Mouse (Mus musculus): ENCODE results near the gene Fli1. TPM values are rescaled to one million over a fixed set of nuclear protein-coding genes. Genes with fewer than 3 reads are reported as not detected.
A peak's percentile ranks its signal among the peaks of the same experiment; 100 is the strongest.

Gene Fli1
- total RNA-seq, 2 experiments from 2014 or later, result 26.4 to 28.2 TPM

DNA sequence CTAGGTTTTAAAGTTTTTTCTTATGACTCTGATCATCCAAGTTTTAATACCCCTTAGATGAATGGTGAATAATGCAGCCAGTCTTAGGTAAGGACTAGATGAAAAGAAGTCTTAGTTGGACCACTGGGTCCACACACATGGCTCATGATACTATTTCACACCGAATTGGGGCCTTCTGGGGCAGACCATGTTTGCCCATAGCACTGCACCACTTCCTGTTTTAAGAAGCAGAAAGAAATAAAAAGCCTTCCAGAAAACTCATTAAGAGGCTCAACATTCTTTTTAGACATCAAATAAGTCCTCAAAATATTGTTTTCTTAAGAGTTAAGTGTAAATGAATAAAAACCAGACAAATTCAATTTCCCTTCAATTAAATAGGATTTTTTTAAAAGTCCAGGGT lies 11.7 kb downstream of the Fli1 start:
- no peak for DNase-seq (ENCODE audit: low spot score)
- intact Hi-C loops (cut with DNase I), result no loop called here

DNA sequence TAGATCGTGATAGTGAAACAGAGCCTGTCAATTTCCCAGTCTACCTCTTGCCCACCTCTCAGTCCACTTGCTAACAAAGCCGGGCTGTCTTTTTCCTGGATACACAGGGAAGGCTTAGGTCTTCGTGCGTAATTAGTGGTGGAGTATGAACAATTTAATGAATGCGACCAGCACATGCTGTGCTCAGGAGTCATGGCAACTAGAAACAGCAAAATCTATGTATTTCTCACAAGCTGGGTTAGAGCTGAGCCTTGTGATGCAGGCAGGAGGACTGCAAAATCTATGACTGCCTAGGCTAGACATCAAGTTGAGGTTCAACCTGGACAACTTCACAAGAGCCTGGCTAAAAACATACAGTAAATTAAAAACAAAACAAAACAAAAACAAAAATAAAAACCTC lies 12.5 kb downstream of the Fli1 start:
- DNase-seq (ENCODE audit: low spot score), result no peak
- intact Hi-C loops (cut with DNase I), result no loop called here

DNA sequence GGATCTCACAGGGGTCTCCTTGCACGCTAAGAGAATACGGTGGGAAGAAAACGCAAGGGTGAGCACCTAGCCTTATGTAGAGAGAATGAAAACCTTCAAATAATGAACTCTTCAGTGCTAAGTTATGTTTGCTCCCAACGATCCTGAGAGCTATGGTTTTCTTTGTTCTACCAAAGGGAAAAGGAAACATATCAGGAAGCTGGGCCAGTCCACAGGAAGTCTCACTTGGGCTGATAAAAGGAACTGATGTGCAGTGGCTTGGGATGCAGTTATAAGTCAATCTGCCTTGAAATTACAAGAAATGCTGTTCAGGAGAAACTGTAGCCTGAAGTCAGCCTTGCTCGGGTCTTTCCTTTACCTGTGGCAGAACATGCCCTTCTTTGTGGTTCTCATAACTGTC lies 13.1 kb downstream of the Fli1 start:
- intact Hi-C loops (cut with DNase I), result no loop called here
- DNase-seq (ENCODE audit: low spot score), result no peak

GRCm38 (mm10) chr9:32527329-32527728 lies 15.3 kb downstream of the Fli1 start:
- DNase-seq (ENCODE audit: low spot score), result no peak
- intact Hi-C loops (cut with DNase I), result no loop called here

DNA sequence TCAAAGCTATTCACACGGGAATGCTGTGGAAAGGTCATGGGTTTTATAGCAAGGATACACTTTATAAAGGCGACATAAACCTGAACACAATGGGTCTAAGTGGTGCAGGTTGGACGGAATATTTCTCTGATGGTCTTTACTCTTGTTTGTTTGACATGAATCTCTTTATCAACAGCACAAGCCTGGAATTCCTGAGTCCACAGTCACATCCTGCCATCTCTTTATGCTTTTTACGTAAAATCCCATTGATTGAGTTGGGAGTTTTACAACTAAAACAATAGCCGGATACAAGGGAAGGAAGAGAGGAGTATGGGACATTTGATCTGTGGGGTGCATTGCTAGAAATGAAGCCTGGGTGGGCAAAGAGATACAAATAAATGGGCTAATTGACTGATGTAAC lies 16.9 kb downstream of the Fli1 start:
- no peak for DNase-seq (ENCODE audit: low spot score)
- intact Hi-C loops (cut with DNase I), result no loop called here

GRCm38 (mm10) chr9:32522536-32523245 lies 20.0 kb downstream of the Fli1 start:
- no peak for DNase-seq (ENCODE audit: low spot score)
- intact Hi-C loops (cut with DNase I), result no loop called here

DNA sequence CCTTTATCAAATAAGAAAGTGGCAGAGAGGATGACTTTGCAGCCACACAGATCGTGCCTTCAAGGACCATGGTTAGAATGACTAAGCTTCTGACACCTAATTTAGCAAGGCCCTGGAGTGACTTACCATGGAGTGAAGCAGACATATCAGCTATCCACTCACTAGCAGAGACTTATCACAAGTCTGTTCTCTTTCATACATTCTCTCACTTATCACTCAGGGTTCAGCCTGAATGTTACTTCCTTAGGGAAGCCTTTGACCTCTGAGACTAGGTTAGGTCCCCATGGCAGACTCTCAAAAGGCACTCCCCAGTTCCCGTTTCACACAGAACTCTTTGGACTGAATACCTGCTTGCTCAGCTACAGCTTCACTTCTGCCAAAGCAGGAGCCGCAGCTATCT lies 21.3 kb downstream of the Fli1 start:
- intact Hi-C loops (cut with DNase I), result no loop called here
- no peak for DNase-seq (ENCODE audit: low spot score)

- DNase-seq (ENCODE audit: low spot score), result no peak
- intact Hi-C loops (cut with DNase I), result no loop called here
Observed at GRCm38 (mm10) chr9:32520821-32521220, 21.8 kb downstream of the Fli1 start.

GRCm38 (mm10) chr9:32519101-32520051 lies 23.3 kb downstream of the Fli1 start:
- peak; percentile 36 for DNase-seq (ENCODE audit: low spot score)
- intact Hi-C loops (cut with DNase I), result loop anchor here (1.0 to 2.0 kb wide), 2 partner anchors 15 to 22 kb away; no protein-coding TSS in a partner anchor

GRCm38 (mm10) chr9:32518351-32519075 lies 24.1 kb downstream of the Fli1 start:
- intact Hi-C loops (cut with DNase I), result loop anchor here (1.0 to 2.0 kb wide), 2 partner anchors 14 to 23 kb away; no protein-coding TSS in a partner anchor
- no peak for DNase-seq (ENCODE audit: low spot score)

GRCm38 (mm10) chr9:32516691-32517090 lies 26.0 kb downstream of the Fli1 start:
- intact Hi-C loops (cut with DNase I), result no loop called here
- DNase-seq (ENCODE audit: low spot score), result peak; percentile 29

- DNase-seq (ENCODE audit: low spot score), result no peak
- intact Hi-C loops (cut with DNase I), result no loop called here
Observed at GRCm38 (mm10) chr9:32515894-32516686, 26.6 kb downstream of the Fli1 start.

DNA sequence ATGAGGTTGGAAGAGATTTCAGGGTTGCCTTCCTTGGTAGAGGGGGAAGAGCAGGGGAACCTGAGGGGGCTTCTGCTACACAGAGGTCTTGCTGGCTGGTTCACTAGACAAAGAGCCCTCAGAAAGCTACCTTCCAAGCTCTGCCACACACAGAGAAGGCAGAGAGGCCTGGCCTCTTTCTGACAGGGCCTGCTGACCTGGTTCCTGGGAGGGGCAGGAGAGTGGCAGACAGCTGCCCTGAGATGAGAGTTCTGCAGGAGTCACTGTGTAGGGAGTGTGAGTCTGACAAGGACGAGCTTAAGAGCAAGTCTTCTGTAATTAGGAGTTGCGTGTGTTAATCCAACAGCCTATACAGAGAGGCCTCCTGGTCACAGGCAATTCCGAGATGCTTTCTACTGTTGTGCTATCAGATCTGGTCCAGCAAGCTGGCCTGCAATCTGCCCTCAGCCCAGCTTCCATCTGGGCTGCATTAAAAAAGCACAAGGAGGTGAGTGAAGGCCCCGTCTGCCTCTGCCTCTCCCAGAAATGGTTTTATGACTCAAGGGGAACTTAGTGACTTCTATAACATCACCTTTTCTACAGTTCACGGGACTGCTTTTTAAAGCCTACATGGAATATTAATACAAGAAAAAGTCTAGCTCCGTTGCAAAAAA lies 28.1 kb downstream of the Fli1 start:
- intact Hi-C loops (cut with DNase I), result no loop called here
- no peak for DNase-seq (ENCODE audit: low spot score)

DNA sequence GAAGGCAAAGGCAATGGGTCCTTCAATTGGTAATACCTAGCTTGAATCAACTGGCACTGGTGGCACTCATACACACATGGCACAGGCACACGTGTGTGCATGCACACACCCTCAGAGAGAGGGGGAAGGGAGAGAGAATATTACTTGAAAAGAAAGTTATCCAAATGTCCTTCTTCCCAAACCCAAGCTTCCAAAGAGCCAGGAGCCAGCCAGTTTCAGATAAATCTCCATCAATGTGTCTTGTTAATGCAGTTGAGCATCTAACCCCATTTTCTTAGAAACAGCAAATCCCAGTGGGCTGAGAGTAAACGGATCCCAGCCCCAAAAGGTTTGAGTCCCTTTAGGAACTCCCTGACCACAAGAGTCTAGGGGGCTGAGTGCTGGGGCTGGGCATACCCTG lies 29.2 kb downstream of the Fli1 start:
- no peak for DNase-seq (ENCODE audit: low spot score)

GRCm38 (mm10) chr9:32510454-32511263 lies 32.0 kb downstream of the Fli1 start:
- intact Hi-C loops (cut with DNase I), result no loop called here
- no peak for DNase-seq (ENCODE audit: low spot score)

More for the DNA sequence above, 29.2 kb downstream of the Fli1 start:
- intact Hi-C loops (cut with DNase I), result no loop called here

DNA sequence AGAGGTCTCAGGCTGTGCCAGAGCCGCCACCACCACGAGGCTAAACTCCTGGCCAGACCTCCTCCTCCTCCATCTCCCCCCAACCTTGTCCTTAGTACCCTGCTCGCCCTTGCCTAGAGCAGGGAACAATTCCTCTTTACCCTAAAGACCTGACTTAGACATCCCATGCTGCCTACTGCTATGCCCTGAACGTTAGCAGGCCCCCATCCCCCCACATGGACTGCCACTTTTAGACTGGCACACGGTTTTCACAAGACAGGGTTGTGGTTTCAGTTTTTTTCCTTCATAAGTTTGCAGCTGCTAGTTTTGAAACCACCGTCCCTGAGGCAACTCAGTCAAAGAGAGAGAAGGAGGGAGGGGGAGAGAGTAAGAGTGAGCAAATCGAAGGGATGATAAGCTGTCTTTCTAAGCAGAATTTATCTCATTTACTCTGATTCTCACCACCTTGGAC lies 32.9 kb downstream of the Fli1 start:
- intact Hi-C loops (cut with DNase I), result no loop called here
- no peak for DNase-seq (ENCODE audit: low spot score)

DNA sequence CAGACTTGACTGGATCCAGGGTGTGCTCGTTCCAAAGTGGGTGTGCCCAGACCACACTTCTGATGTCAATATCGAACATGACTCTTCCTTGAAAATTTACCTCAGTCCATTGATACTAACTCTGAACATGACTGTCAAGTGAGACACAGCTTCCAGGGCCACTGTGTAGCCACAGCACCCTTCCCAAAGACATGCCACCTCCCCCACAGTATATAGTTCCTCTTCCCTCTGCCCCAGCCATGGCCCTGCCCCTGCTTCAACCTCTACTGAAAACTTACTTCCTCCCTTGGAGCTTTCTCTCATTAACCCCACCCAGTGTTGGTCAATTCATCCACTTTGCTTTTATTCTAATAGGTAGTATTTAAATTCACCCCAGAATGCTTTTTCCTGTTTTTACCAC lies 34.0 kb downstream of the Fli1 start:
- intact Hi-C loops (cut with DNase I), result no loop called here
- DNase-seq (ENCODE audit: low spot score), result peak; percentile 43

DNA sequence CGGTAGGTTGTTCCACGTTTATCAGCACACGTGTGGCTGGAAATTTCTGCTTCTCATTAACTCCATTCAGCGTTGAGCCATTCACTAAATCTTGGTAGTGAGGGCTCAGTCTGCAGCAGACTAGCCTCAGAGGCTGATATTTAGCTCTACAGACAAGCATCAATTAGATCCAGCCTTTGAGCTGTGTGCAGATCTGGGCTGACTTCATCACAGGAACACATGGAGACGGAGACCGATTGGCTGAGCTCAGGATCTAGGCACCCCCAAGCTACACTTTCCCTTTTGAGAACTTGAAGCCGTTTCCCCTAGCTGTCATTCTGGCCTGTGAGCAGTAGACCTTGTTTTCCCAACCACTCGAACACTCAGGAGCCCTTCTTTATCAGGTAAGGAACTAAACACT lies 34.5 kb downstream of the Fli1 start:
- DNase-seq (ENCODE audit: low spot score), result no peak
- intact Hi-C loops (cut with DNase I), result no loop called here

All from heart, postnatal 25 days (tissue).